Mouse (Mus musculus): ENCODE measurements at regions not wholly inside any gene's neighbourhood (a gene's known extent, or its start where the extent isn't known, plus 50 kb on each side); places are given as distances from the start of the nearest gene placed in this dataset.

- in situ Hi-C loops (cut with MboI, MseI) = no loop called here
These were observed 1402.3 kb upstream of the Lrrc6 start for GRCm38 (mm10) chr15:67902982-67903381.

GRCm38 (mm10) chr15:67901191-67901601 lies 1400.5 kb upstream of the Lrrc6 start:
- in situ Hi-C loops (cut with MboI, MseI) = no loop called here

DNA sequence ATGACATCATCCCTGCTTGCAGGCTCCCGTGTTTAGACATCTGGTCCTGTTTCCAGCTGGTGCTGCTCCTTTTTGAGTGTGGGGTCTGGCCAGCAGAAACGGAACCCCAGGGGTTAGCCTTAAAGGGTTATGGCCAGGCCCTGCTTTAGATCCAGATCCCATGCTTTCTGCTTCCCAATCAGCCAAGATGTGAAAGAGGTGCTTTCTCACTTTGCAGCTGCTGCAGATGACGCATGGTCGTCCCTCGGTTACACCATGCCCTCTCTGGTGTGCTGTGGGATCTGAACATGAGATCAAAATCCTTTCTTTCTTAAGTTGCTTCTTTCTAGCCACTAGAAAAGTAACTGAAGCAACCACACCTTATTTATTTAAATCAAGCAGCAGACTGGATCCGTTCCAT lies 1399.1 kb upstream of the Lrrc6 start:
- in situ Hi-C loops (cut with MboI, MseI) = no loop called here

DNA sequence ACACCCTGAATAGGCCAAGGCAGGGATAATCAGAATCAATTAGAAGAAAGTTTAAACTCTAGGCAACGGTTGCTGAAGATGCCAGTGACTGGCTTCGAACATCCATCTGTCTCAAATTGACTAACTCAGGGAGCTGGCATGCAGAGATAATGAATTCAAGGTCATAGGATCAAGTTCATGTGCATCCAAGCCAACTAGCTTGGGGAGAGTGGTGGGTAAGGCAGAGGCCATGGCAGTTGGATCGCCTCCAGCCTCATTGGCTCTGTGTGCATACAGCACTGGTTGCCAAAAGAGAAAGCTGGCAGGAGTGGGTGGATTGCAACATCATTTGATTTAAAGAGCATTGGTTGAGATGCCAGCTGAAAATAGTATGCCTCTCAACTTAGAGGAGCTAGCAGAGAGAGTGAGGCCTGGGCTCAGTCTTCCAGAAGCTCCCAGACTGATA lies 1398.3 kb upstream of the Lrrc6 start:
- in situ Hi-C loops (cut with MboI, MseI) = no loop called here

DNA sequence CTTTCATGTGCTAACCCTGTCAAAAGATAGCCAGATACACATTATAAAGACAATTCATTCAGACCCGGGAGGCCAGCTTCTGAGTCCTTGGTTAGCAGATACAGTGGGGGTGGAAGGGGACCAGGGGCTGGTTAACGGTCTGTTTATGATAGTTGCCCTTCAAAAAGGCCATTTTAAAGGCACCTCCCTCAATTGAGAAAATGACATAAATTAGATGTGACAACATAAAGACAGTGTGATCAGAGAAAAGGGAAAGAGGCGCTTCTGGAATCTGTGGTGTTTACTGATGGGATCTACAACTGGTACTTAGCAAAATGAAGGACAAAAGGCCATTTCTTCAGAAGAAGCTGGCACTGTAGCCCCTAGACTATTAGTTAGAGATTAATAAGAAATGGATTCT lies 1391.4 kb upstream of the Lrrc6 start:
- in situ Hi-C loops (cut with MboI, MseI) = no loop called here

- in situ Hi-C loops (cut with MboI, MseI) = no loop called here
These were observed 1390.0 kb upstream of the Lrrc6 start for GRCm38 (mm10) chr15:67890612-67891304.

DNA sequence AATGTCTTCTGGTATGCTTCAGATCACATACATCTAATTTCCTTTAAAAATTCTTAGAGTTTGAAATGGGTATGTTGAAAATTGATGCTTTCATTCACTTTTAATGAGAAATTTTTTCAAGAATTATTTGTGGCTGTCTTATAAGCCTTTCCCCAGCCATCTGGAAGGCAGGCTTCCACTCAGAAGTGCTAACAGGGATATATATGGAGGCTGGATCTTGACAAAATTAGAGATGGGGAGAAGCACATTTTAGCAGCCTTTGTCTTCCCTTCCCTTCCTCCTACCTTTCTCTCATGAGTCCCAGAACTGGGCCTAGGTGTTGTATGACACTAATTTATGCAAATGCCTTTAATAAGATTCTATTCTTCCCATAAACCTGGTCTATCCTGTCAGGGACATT lies 1387.8 kb upstream of the Lrrc6 start:
- in situ Hi-C loops (cut with MboI, MseI) = no loop called here

GRCm38 (mm10) chr15:67855291-67855690 lies 1354.6 kb upstream of the Lrrc6 start:
- in situ Hi-C loops (cut with MboI, MseI) = no loop called here

- in situ Hi-C loops (cut with MboI, MseI) = no loop called here
These were observed 1349.4 kb upstream of the Lrrc6 start for GRCm38 (mm10) chr15:67850118-67850517.

- in situ Hi-C loops (cut with MboI, MseI) = no loop called here
These were observed 1345.0 kb upstream of the Lrrc6 start for GRCm38 (mm10) chr15:67845707-67846106.

DNA sequence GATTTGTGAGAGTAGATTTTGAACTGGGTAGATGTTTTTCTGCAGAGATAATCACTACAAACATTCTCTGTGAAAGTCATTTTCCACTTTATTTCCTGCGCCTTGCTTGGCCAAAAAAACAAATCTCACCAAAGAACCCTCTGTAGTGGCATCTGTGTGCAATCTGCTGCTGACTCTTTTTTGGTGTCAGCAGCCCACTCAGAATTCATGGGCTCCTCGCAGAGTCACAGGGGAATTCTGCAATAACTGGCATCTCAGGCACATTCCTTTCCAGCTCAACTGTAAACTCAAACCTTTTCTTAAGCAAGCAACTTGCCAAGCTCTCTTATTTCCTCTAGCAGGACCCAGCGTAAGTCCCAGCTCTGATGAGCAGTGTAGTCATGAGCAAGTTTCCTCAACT lies 1340.0 kb upstream of the Lrrc6 start:
- in situ Hi-C loops (cut with MboI, MseI) = no loop called here

DNA sequence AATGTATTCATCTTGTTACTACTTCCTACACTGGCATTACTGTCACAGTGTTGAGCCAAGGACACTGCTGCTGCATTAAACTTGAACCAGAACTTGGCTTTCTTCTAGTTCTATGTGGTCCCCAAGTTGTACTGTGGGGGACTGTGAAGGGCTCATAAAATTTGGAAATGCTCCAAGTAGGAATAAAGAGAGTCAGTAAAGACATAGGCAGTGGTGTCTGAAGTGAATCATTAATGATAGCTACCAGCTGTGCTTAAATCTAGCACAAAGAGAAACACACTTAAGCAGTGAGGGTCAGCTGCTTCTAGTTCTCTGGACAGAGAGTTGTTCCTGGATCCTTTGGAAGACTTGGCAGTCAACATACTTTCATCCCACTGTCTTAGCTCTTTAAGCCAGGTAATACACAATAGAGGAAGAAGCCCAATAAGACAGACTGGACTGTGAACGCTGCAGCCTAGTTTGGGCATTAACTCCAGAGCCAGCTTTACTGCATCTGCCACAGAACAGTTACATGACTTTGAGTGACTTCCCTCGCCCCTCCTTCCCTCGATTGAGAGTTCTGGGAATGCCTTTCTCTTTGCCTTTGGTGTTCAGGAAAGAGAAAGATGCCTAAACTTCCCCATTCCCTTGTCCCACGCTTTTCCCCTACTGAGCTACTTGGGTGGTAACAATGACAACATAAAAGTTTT lies 1325.2 kb upstream of the Lrrc6 start:
- in situ Hi-C loops (cut with MboI, MseI) = no loop called here

DNA sequence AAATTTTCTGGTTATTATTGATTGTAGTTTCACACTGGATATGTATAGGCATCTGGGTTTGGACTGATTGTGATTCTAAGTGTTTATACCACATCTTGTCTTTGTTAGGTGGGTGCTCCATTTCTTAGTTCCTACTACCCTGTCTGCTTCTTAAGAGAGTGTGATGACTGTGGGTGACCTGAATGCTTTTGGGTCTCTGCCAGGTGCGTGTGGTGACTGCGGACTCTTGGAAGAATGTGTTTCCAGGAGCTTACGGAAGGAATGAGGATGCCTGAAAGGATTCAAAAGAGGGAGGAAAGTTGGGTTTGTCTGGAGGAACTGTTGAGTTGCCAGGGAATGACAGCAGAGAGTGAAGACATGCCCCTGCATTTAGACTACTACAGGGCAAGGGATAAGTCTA lies 1322.5 kb upstream of the Lrrc6 start:
- in situ Hi-C loops (cut with MboI, MseI) = no loop called here

DNA sequence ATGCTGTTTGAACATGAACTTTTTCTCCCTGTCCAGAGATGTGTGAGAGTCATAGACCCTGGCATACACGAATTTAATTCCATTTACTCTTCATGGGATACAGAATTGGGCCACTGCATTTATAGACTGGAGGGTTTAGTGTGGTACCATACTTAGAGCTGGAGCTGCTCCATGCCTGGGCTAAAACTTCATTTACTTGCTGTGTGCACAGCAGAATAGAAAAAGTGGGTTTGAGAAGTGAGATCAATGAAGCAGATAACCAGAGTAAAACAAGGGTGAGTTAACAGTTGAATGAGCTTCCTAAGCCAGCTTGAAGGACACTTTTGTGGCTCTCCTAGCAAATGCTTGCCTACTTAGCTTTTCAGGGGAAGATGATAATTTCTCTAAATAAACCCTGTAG lies 1299.2 kb upstream of the Lrrc6 start:
- in situ Hi-C loops (cut with MboI, MseI) = no loop called here

DNA sequence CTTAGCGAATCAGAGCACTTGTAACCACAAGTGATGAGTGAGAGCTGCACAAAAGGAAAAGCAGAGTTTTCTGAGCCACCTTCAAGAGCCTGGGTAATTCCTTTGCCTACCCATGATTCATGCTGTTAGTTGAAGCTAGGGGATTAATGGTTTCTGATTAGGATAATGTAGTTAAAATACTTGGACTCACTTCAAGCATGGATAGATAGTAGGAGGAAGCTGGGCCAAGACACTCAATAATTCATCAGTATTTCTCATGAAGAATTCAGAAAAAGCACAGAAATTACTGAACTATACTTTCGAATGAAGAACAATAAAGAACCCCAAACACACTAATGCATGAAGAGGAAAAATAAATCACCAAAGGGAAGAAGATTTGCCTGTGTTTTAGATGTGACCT lies 1294.9 kb upstream of the Lrrc6 start:
- in situ Hi-C loops (cut with MboI, MseI) = no loop called here

GRCm38 (mm10) chr15:67792822-67793221 lies 1292.1 kb upstream of the Lrrc6 start:
- in situ Hi-C loops (cut with MboI, MseI) = no loop called here

DNA sequence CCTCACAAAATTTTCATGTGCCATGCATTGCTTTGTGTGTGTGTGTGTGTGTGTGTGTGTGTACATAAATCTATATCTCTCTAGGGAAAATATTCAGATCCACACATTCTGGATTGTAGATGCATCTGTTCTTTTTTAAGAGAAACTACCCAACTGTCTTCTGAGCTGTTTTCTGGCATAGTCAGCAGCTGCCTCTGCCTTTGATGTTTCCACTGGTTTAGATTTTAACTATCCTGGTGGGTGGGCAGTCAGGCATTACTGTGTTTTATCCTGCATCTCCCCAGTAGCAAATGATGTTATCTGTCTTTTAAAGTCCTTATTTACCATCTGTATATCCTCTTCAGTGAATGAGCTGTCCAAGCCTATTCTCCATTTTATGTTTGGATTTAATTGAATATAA lies 1287.9 kb upstream of the Lrrc6 start:
- in situ Hi-C loops (cut with MboI, MseI) = no loop called here

DNA sequence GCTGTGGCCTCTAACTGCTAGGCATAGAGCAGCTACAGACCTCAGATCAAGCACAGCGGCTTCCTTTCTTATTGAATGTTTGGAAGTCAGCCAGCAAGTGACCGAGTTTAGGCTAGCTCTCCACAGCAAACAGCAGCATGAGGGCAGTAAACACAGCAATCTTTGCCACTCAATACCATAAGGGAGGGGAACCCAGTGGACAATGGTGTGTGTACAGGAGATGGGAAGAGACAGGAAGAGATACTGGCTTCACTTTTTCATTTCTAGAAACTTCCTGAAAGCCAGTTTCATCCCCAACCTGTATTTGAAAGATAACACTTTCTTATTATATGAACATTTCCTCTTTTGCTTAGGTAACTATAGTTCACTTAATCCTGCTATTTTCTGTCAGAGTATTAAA lies 1284.9 kb upstream of the Lrrc6 start:
- in situ Hi-C loops (cut with MboI, MseI) = no loop called here

GRCm38 (mm10) chr15:67783754-67784153 lies 1283.0 kb upstream of the Lrrc6 start:
- in situ Hi-C loops (cut with MboI, MseI) = no loop called here

GRCm38 (mm10) chr15:67782505-67782904 lies 1281.8 kb upstream of the Lrrc6 start:
- in situ Hi-C loops (cut with MboI, MseI) = no loop called here

- in situ Hi-C loops (cut with MboI, MseI) = no loop called here
These were observed 1280.1 kb upstream of the Lrrc6 start for GRCm38 (mm10) chr15:67780856-67781255.

DNA sequence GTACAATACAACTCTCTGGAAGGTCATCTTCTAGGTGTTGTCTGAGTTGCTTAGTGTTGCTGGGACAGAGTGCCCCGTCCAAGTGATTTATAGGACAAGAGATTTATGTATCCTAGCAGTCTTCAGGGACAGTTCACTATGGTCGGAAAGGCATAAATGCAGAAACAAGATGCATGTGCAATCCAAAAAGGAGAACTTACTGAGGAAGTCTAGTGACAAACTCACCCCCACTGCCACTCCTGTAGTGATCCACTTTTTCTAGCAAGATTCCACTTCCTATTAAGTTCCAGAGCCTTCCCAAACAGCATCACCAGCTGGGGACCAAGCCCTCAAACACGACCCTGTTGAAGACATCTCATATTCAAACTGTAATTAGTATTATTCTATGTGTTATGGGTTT lies 1266.9 kb upstream of the Lrrc6 start:
- in situ Hi-C loops (cut with MboI, MseI) = no loop called here

DNA sequence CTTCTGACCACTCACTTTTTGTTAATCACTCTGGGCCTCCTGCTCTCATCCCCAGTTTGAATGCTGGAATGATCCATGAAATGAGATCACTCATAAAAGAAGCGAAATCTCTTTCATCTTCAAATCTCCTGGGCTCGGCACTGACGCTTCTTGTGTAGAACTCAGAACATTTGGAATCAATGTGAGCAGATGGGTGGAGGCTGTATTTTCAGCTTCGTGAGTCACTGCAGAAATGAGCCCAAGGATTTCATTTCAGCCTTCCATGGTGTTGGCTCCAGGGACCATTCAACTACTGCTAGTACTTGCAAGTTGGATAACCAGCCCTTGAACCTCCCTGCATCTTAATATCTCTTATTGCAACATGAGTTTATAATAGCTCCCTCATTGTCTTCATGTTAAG lies 1258.5 kb upstream of the Lrrc6 start:
- in situ Hi-C loops (cut with MboI, MseI) = no loop called here

GRCm38 (mm10) chr15:67750582-67750981 lies 1249.9 kb upstream of the Lrrc6 start:
- in situ Hi-C loops (cut with MboI, MseI) = no loop called here

All from T-helper 1 cell (primary cell).